Mouse (Mus musculus): ENCODE data around the gene Ubn1. TPM values are rescaled to one million over a fixed set of nuclear protein-coding genes. Genes with fewer than 3 reads are reported as not detected.
A peak's percentile ranks its signal among the peaks of the same experiment; 100 is the strongest.

Gene Ubn1
- polyA plus RNA-seq, 1 experiment from 2014 or later = 7.6 TPM

- Histone ChIP-seq H3K27ac (ENCODE audit: low read length) (no peak overlapping the region), H3K4me2 (ENCODE audit: low read depth, low read length) (no peak overlapping the region), H3K4me3 (ENCODE audit: low read depth, low read length) (no peak overlapping the region), H3K36me3 (ENCODE audit: control insufficient read depth, insufficient read depth) (no peaks in the 10 kb centered on the region), H3K9me3 (replicated peaks; ENCODE audit: control insufficient read depth, low read length) (no peaks in the 10 kb centered on the region), H3K27me3 (ENCODE audit: control insufficient read depth, insufficient read depth, low read depth, low read length) (no peaks in the 10 kb centered on the region), H3K9ac (ENCODE audit: low read depth, low read length) (no peak overlapping the region), H3K4me1 (ENCODE audit: control insufficient read depth, low read depth, low read length) (no peaks in the 10 kb centered on the region)
- ATAC-seq (ENCODE audit: low read depth) = no peak
- WGBS (ENCODE audit: insufficient replicate concordance) = 42% methylated on average over 6 of the region's 6 CpGs
These were observed 73.6 kb downstream of the Ubn1 start for GRCm38 (mm10) chr16:5123476-5123875.

DNA sequence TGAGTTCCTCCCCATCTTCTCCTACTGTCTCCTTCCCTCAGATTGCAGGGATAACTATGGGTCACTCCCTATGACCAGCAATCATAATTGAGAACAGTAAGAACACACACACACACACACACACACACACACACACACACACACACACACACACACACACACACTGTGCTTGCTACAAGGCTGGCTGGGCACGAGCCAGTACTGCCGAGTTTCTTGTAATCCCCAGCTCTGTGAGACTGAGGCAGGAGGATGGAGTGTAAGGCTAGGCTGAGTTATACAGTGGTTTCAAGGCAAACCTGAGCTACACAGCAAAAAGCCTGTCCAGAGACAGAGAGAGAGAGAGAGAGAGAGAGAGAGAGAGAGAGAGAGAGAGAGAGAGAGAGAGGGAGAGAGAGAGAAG lies 80.3 kb downstream of the Ubn1 start:
- no peaks in the 10 kb centered on the region for H3K36me3 ChIP-seq (ENCODE audit: control insufficient read depth, insufficient read depth)
- WGBS (ENCODE audit: insufficient replicate concordance) = 22% methylated on average over 2 of the region's 2 CpGs
- no peaks in the 10 kb centered on the region for H3K9me3 ChIP-seq (replicated peaks; ENCODE audit: control insufficient read depth, low read length)
- H3K4me1 ChIP-seq (ENCODE audit: control insufficient read depth, low read depth, low read length) = no peaks in the 10 kb centered on the region; the same call in 1 of the 2 replicates
- no peak overlapping the region for H3K9ac ChIP-seq (ENCODE audit: low read depth, low read length)
- no peak for ATAC-seq (ENCODE audit: low read depth)
- H3K4me3 ChIP-seq (ENCODE audit: low read depth, low read length) = no peak overlapping the region
- H3K27me3 ChIP-seq (ENCODE audit: control insufficient read depth, insufficient read depth, low read depth, low read length) = peaks cover 29% of the 10 kb centered on the region
- H3K27ac ChIP-seq (ENCODE audit: low read length) = no peak overlapping the region
- H3K4me2 ChIP-seq (ENCODE audit: low read depth, low read length) = no peak overlapping the region

GRCm38 (mm10) chr16:5130766-5131165 lies 80.9 kb downstream of the Ubn1 start:
- no peaks in the 10 kb centered on the region for H3K36me3 ChIP-seq (ENCODE audit: control insufficient read depth, insufficient read depth)

DNA sequence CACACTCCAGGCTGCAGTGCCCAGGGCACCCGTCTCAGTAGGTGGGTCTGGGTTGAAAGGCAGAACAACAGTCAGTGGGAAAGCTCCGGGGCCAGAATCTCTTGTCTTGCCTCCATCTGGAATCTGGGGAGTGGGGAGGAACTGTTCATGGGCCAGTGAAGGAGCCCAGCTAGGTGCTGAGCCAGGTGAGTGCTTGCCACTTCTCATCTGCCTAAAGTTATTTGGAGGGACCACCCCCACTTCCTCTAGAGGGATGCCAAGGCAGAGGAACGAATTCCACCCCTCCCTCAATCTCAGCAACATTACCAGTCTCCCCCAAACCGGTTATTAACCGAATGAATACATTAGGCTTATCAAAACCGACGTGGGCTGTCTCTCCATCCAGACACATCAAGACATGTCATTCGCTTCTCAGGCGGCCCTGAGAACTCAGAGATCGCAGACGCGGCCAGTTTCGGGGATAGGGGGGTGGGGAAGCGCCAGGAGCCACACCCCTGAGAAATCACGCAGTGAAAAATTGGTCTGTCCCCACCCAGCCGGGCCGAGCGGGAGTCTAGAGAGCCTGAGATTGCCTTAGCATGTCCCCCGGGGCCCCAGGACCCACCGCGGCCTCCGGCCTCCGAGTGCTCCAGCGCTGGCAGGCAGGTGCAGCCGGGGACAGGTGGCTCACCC lies 81.5 kb downstream of the Ubn1 start:
- Histone ChIP-seq H3K9ac (ENCODE audit: low read depth, low read length) (no peak overlapping the region), H3K4me2 (ENCODE audit: low read depth, low read length) (peak overlapping the region; percentile 61), H3K27ac (ENCODE audit: low read length) (no peak overlapping the region), H3K4me3 (ENCODE audit: low read depth, low read length) (peak overlapping the region; percentile 56), H3K27me3 (ENCODE audit: control insufficient read depth, insufficient read depth, low read depth, low read length) (peaks cover 29% of the 10 kb centered on the region), H3K9me3 (replicated peaks; ENCODE audit: control insufficient read depth, low read length) (no peaks in the 10 kb centered on the region), H3K36me3 (ENCODE audit: control insufficient read depth, insufficient read depth) (no peaks in the 10 kb centered on the region), H3K4me1 (ENCODE audit: control insufficient read depth, low read depth, low read length) (peaks cover 4% of the 10 kb centered on the region)
- ATAC-seq (ENCODE audit: low read depth) = no peak
- WGBS (ENCODE audit: insufficient replicate concordance) = 4% methylated on average over 25 of the region's 25 CpGs

More at GRCm38 (mm10) chr16:5130766-5131165, 80.9 kb downstream of the Ubn1 start:
- H3K4me1 ChIP-seq (ENCODE audit: control insufficient read depth, low read depth, low read length) = no peaks in the 10 kb centered on the region; the same call in 1 of the 2 replicates
- no peak overlapping the region for H3K4me3 ChIP-seq (ENCODE audit: low read depth, low read length)
- WGBS (ENCODE audit: insufficient replicate concordance) = 22% methylated on average over 4 of the region's 4 CpGs
- peak; percentile 62 for ATAC-seq (ENCODE audit: low read depth)
- no peak overlapping the region for H3K27ac ChIP-seq (ENCODE audit: low read length)
- H3K4me2 ChIP-seq (ENCODE audit: low read depth, low read length) = no peak overlapping the region
- H3K27me3 ChIP-seq (ENCODE audit: control insufficient read depth, insufficient read depth, low read depth, low read length) = peaks cover 29% of the 10 kb centered on the region
- no peaks in the 10 kb centered on the region for H3K9me3 ChIP-seq (replicated peaks; ENCODE audit: control insufficient read depth, low read length)
- H3K9ac ChIP-seq (ENCODE audit: low read depth, low read length) = no peak overlapping the region

GRCm38 (mm10) chr16:5132401-5132801 lies 82.5 kb downstream of the Ubn1 start, which contains the start of gene Ppl:
Gene Ppl (minus strand): TSS chr16:5132421.
- H3K9ac ChIP-seq (ENCODE audit: low read depth, low read length) = no peak within 1 kb of the TSS
- H3K4me2 ChIP-seq (ENCODE audit: low read depth, low read length) = peak within 1 kb of the TSS; percentile 61
- no peaks in the 10 kb centered on the region for H3K36me3 ChIP-seq (ENCODE audit: control insufficient read depth, insufficient read depth)
- no peak within 1 kb of the TSS for H3K27ac ChIP-seq (ENCODE audit: low read length)
- peaks cover 7% of the 10 kb centered on the region for H3K4me1 ChIP-seq (ENCODE audit: control insufficient read depth, low read depth, low read length)
- peak; percentile 81 for ATAC-seq (ENCODE audit: low read depth)
- no peaks in the 10 kb centered on the region for H3K9me3 ChIP-seq (replicated peaks; ENCODE audit: control insufficient read depth, low read length)
- 1% methylated on average over 35 of the region's 39 CpGs for WGBS (ENCODE audit: insufficient replicate concordance)
- H3K4me3 ChIP-seq (ENCODE audit: low read depth, low read length) = peak within 1 kb of the TSS; percentile 56
- H3K27me3 ChIP-seq (ENCODE audit: control insufficient read depth, insufficient read depth, low read depth, low read length) = peaks cover 29% of the 10 kb centered on the region

DNA sequence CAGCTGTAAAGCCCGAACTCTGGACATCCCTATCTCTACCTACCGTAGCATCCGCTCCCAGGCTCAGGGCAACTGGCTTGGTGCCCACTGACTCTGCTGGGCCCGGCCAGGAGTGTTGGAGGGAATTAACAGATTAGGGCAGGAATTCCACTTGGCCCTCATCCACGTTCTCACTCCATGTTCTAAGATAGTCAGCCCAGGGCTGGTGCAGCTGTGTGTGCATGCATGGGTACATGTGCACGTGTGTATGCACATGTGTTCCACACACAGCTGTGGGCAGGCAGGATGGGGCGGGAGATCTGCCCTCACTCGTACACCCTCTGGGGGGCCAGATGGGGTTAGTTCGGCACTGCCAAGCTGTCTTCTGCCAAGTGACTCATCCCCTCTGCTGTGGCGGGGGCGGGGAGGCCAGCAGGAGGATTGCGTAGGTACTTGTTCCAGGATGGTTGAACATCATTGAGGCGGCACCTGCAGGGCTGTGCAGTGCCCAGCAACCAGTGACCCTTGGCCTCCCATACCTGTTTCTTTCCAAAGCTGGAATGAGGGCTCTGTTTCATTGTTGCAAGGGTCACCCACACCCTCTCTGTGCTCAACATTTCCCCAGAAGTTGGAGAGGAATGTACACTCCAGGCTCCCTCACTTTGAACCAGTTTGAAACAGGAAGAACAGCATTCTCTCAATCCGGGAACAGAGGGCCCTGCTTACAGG lies 84.9 kb downstream of the Ubn1 start:
- Histone ChIP-seq H3K27me3 (ENCODE audit: control insufficient read depth, insufficient read depth, low read depth, low read length) (peaks cover 29% of the 10 kb centered on the region), H3K36me3 (ENCODE audit: control insufficient read depth, insufficient read depth) (no peaks in the 10 kb centered on the region), H3K4me3 (ENCODE audit: low read depth, low read length) (no peak overlapping the region), H3K27ac (ENCODE audit: low read length) (no peak overlapping the region), H3K4me2 (ENCODE audit: low read depth, low read length) (no peak overlapping the region), H3K4me1 (ENCODE audit: control insufficient read depth, low read depth, low read length) (peaks cover 7% of the 10 kb centered on the region), H3K9ac (ENCODE audit: low read depth, low read length) (no peak overlapping the region), H3K9me3 (replicated peaks; ENCODE audit: control insufficient read depth, low read length) (no peaks in the 10 kb centered on the region)
- WGBS (ENCODE audit: insufficient replicate concordance) = 61% methylated on average over 14 of the region's 14 CpGs
- no peak for ATAC-seq (ENCODE audit: low read depth)

GRCm38 (mm10) chr16:5135551-5136261 lies 85.8 kb downstream of the Ubn1 start:
- no peak overlapping the region for H3K27ac ChIP-seq (ENCODE audit: low read length)
- no peak overlapping the region for H3K9ac ChIP-seq (ENCODE audit: low read depth, low read length)
- H3K4me3 ChIP-seq (ENCODE audit: low read depth, low read length) = no peak overlapping the region
- ATAC-seq (ENCODE audit: low read depth) = peak; percentile 28; the same call in 1 of the 2 replicates
- H3K4me2 ChIP-seq (ENCODE audit: low read depth, low read length) = no peak overlapping the region
- H3K4me1 ChIP-seq (ENCODE audit: control insufficient read depth, low read depth, low read length) = peaks cover 7% of the 10 kb centered on the region
- H3K9me3 ChIP-seq (replicated peaks; ENCODE audit: control insufficient read depth, low read length) = no peaks in the 10 kb centered on the region
- no peaks in the 10 kb centered on the region for H3K36me3 ChIP-seq (ENCODE audit: control insufficient read depth, insufficient read depth)
- H3K27me3 ChIP-seq (ENCODE audit: control insufficient read depth, insufficient read depth, low read depth, low read length) = peaks cover 26% of the 10 kb centered on the region
- WGBS (ENCODE audit: insufficient replicate concordance) = 43% methylated on average over 8 of the region's 8 CpGs
